Comparison of ENCODE assay signal across 10 mouse cellular contexts in genomic region chr1:74098004-74099000, GRCm38 (mm10). TPM values are rescaled to one million over a fixed set of nuclear protein-coding genes. Genes with fewer than 3 reads are reported as not detected.
A peak's percentile ranks its signal among the peaks of the same experiment; 100 is the strongest.
DNase-seq lines count a peak whose midpoint lies in the region; ATAC-seq and TF ChIP-seq lines count a peak whose summit lies in the region.
"Had no signal": no experiment of that assay in that cellular context is flagged by ENCODE, and none has a peak within 500 bp of the region (broad histone marks: within the 10 kb centered on the region; RNA-seq: fewer than 3 reads in every experiment).

No protein-coding gene starts in this region.

- H3K9me3 ChIP-seq in heart, embryonic 16.5 days (replicated peaks; ENCODE audit: control insufficient read depth, low read length) = no peaks in the 10 kb centered on the region
- no peaks in the 10 kb centered on the region for H3K9me3 ChIP-seq in stomach, embryonic 16.5 days (replicated peaks; ENCODE audit: control insufficient read depth, low read length)
- H3K9me3 ChIP-seq: G1E had no signal

- H3K9ac ChIP-seq in heart, embryonic 16.5 days (ENCODE audit: low read length) = peak overlapping the region; percentile 53
- H3K9ac ChIP-seq in stomach, embryonic 16.5 days (ENCODE audit: low read length) = peak overlapping the region; percentile 73

- ATAC-seq in heart, embryonic 16.5 days (replicated peaks; ENCODE audit: extremely low read depth, insufficient read depth, low FRiP score) = peak; percentile 37
- ATAC-seq in megakaryocyte progenitor cell, adult 5-6 weeks (replicated peaks; ENCODE audit: poor library complexity) = peak; percentile 37
- ATAC-seq in stomach, embryonic 16.5 days (ENCODE audit: insufficient read depth, low FRiP score) = peak; percentile 35; the same call in 1 of the 2 replicates

- peaks cover 1% of the 10 kb centered on the region; the same call in 1 of the 2 replicates for H3K4me1 ChIP-seq in cortical plate, adult 2 months (ENCODE audit: control insufficient read depth, insufficient read depth, low read length)
- peaks cover 42% of the 10 kb centered on the region for H3K4me1 ChIP-seq in heart, embryonic 16.5 days (ENCODE audit: control insufficient read depth, insufficient read depth, low read length)
- H3K4me1 ChIP-seq in stomach, embryonic 16.5 days (ENCODE audit: control insufficient read depth, insufficient read depth, low read length) = peaks cover 20% of the 10 kb centered on the region

- no peak overlapping the region for H3K4me3 ChIP-seq in C2C12 (ENCODE audit: insufficient read depth, poor library complexity, severe bottlenecking)
- peak overlapping the region; percentile 18 for H3K4me3 ChIP-seq in cortical plate, adult 2 months (ENCODE audit: insufficient read depth, low read length)
- H3K4me3 ChIP-seq in heart, embryonic 16.5 days (ENCODE audit: low read length) = peak overlapping the region; percentile 55
- peak overlapping the region; percentile 49 for H3K4me3 ChIP-seq in stomach, embryonic 16.5 days (replicated peaks; ENCODE audit: low read length)

- peak overlapping the region; percentile 91 for H3K4me2 ChIP-seq in heart, embryonic 16.5 days (ENCODE audit: low read depth, low read length)
- H3K4me2 ChIP-seq in stomach, embryonic 16.5 days (ENCODE audit: low read depth, low read length) = peak overlapping the region; percentile 92

- DNase-seq in cerebellum, postnatal 14 days = peak; percentile 43 to 47
- DNase-seq in cerebellum, adult 9-10 months = no peak
- DNase-seq in layer of hippocampus, postnatal 36 days = peak; percentile 34 to 37

- H3K27ac ChIP-seq in cortical plate, adult 2 months (ENCODE audit: insufficient read depth, low read length) = no peak overlapping the region
- H3K27ac ChIP-seq in heart, embryonic 16.5 days (ENCODE audit: low read length) = no peak overlapping the region
- H3K27ac ChIP-seq in stomach, embryonic 16.5 days (ENCODE audit: low read length) = peak overlapping the region; percentile 51

- TF ChIP-seq POLR2A in cortical plate, adult 2 months (IDR thresholded peaks at IDR 0.05; ENCODE audit: extremely low read depth, insufficient read depth, low read length) = no peak

- H3K27me3 ChIP-seq in C2C12 (ENCODE audit: control insufficient read depth, insufficient read depth, insufficient read length) = peaks cover 33% of the 10 kb centered on the region
- H3K27me3 ChIP-seq in heart, embryonic 16.5 days (ENCODE audit: control insufficient read depth, insufficient read depth, low read length) = peaks cover 4% of the 10 kb centered on the region
- H3K27me3 ChIP-seq in stomach, embryonic 16.5 days (ENCODE audit: control insufficient read depth, insufficient read depth, low read length) = peaks cover 16% of the 10 kb centered on the region

- WGBS in heart, embryonic 16.5 days = under 1% methylated on average over 55 of the region's 58 CpGs
- WGBS in stomach, embryonic 16.5 days = under 1% methylated on average over 58 of the region's 58 CpGs

- peak; percentile 25 for TF ChIP-seq CTCF in C2C12 (IDR thresholded peaks at IDR 0.05; ENCODE audit: control insufficient read depth, insufficient read depth, insufficient read length)
- TF ChIP-seq CTCF in cortical plate, adult 2 months (IDR thresholded peaks at IDR 0.05; ENCODE audit: extremely low read depth, insufficient read depth, low read length) = no peak

- no peaks in the 10 kb centered on the region for H3K79me2 ChIP-seq in C2C12 (ENCODE audit: control insufficient read depth, insufficient read depth)

- no peaks in the 10 kb centered on the region for H3K36me3 ChIP-seq in C2C12 (ENCODE audit: control insufficient read depth, insufficient read depth)
- no peaks in the 10 kb centered on the region for H3K36me3 ChIP-seq in heart, embryonic 16.5 days (ENCODE audit: control insufficient read depth, insufficient read depth)
- no peaks in the 10 kb centered on the region for H3K36me3 ChIP-seq in stomach, embryonic 16.5 days (ENCODE audit: control insufficient read depth, insufficient read depth, low read length)
- H3K36me3 ChIP-seq: G1E had no signal

- H3K79me3 ChIP-seq in C2C12 (ENCODE audit: low read depth) = no peaks in the 10 kb centered on the region

- peak overlapping the region; percentile 68 for H3ac ChIP-seq in C2C12 (ENCODE audit: control insufficient read depth, insufficient read length, low read depth)

TF ChIP-seq in C2C12, 6 proteins besides CTCF, POLR2A, EP300 and RAD21:
- TF ChIP-seq FOSL1 (IDR thresholded peaks at IDR 0.05; ENCODE audit: insufficient read depth, low read length, poor library complexity, severe bottlenecking) (no peak), CEBPB (IDR thresholded peaks at IDR 0.05; ENCODE audit: low read depth) (no peak), MYOD1 (IDR thresholded peaks at IDR 0.05; ENCODE audit: control insufficient read depth, insufficient read length, low read depth) (no peak), USF1 (IDR thresholded peaks at IDR 0.05; ENCODE audit: low read depth) (no peak), MAX (IDR thresholded peaks at IDR 0.05) (no peak)

RNA-seq across cellular contexts. Expression of gene Tns1, which starts 25.9 kb away (rescaled TPM):
- polyA plus RNA-seq in C2C12 (2012; fragmentation: generic; extraction: Trizol) = 118 TPM
- polyA plus RNA-seq in cortical plate, adult 2 months (2012; rRNA removed) = 19.3 and 23.0 TPM in 2 replicates
- polyA plus RNA-seq in heart, embryonic 16.5 days (2015; fragmentation: Nextera tagmentation; extraction: Ambion mirVana) = 120 and 144 TPM in 2 replicates
- total RNA-seq in layer of hippocampus, postnatal 36 days (2021) = 10 to 100 TPM; 34.5 to 48.6 TPM
- total RNA-seq in megakaryocyte progenitor cell, adult 5-6 weeks (2015) = 12.4 and 15.4 TPM in 2 replicates
- 3.1 and 9.7 TPM in 2 replicates for total RNA-seq in megakaryocyte progenitor cell, adult 5-6 weeks (2017)
- 42.1 and 45.0 TPM in 2 replicates for polyA plus RNA-seq in stomach, embryonic 16.5 days (2015; fragmentation: Nextera tagmentation; extraction: Ambion mirVana)

RNA-seq across cellular contexts. Expression of gene Rufy4, which starts 27.0 kb away (rescaled TPM):
- polyA plus RNA-seq in C2C12 (2012; fragmentation: generic; extraction: Trizol) = 0.05 TPM
- not detected in 2 replicates for polyA plus RNA-seq in cortical plate, adult 2 months (2012; rRNA removed)
- polyA plus RNA-seq in heart, embryonic 16.5 days (2015; fragmentation: Nextera tagmentation; extraction: Ambion mirVana) = 0.45 and 0.91 TPM in 2 replicates
- not detected for total RNA-seq in layer of hippocampus, postnatal 36 days (2021)
- total RNA-seq in megakaryocyte progenitor cell, adult 5-6 weeks (2015) = 0.37 and 0.72 TPM in 2 replicates
- 0.54 and 0.68 TPM in 2 replicates for total RNA-seq in megakaryocyte progenitor cell, adult 5-6 weeks (2017)
- polyA plus RNA-seq in stomach, embryonic 16.5 days (2015; fragmentation: Nextera tagmentation; extraction: Ambion mirVana) = 0.25 and 0.44 TPM in 2 replicates
- total RNA-seq: left cerebral cortex, adult 8-10 months had no signal
- polyA plus RNA-seq: G1E had no signal

RNA-seq across cellular contexts. Expression of gene Cxcr2, which starts 55.5 kb away (rescaled TPM):
- 0.04 TPM for polyA plus RNA-seq in C2C12 (2012; fragmentation: generic; extraction: Trizol)
- not detected in 2 replicates for polyA plus RNA-seq in cortical plate, adult 2 months (2012; rRNA removed)
- polyA plus RNA-seq in heart, embryonic 16.5 days (2015; fragmentation: Nextera tagmentation; extraction: Ambion mirVana) = 0.19 and 0.41 TPM in 2 replicates
- under 1 TPM in 1 of 2 experiments, not detected in 1; 0.13 TPM for total RNA-seq in layer of hippocampus, postnatal 36 days (2021)
- 5.3 and 9.3 TPM in 2 replicates for total RNA-seq in megakaryocyte progenitor cell, adult 5-6 weeks (2015)
- 9.5 and 10.7 TPM in 2 replicates for total RNA-seq in megakaryocyte progenitor cell, adult 5-6 weeks (2017)
- 0.52 and 0.94 TPM in 2 replicates for polyA plus RNA-seq in stomach, embryonic 16.5 days (2015; fragmentation: Nextera tagmentation; extraction: Ambion mirVana)
- polyA plus RNA-seq: G1E had no signal
